Mouse (Mus musculus): Measurements from ENCODE around the gene Med25. TPM values are rescaled to one million over a fixed set of nuclear protein-coding genes. Genes with fewer than 3 reads are reported as not detected.

Med25 gene
- polyA plus RNA-seq, 1 experiment: 57.4 TPM

DNA sequence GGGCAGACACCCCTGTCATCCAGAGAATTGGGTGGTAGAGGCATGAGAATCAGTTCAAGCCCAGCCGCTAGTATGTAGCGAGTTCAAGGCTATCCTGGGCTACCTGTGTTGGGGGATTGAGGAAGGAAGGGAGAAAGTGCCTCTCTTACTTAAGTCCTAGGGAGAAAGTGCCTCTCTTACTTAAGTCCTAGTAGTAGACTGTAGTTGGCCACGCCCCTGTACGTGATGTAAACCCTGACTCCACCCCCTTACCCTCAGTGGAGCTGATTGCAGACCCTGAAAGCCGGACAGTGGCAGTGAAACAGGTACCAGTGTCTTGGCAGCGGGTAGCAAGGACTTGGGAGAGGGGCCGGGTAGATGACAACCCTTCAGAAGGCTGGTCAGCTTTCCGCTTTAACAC lies 34.6 kb downstream of the Med25 start:
- Histone ChIP-seq H3K4me2 (ENCODE audit: low read depth) (peak overlapping the region; percentile 84), H3K79me2 (ENCODE audit: control insufficient read depth, insufficient read depth) (peaks cover 5% of the 10 kb centered on the region), H3K4me3 (peak overlapping the region; percentile 64), H3ac (ENCODE audit: control insufficient read depth, insufficient read length) (peak overlapping the region; percentile 53), H3K36me3 (ENCODE audit: control insufficient read depth, insufficient read depth) (peaks cover 5% of the 10 kb centered on the region), H3K27me3 (ENCODE audit: control insufficient read depth, insufficient read depth, insufficient read length) (no peaks in the 10 kb centered on the region)
- no peak for TF ChIP-seq SRF (IDR thresholded peaks at IDR 0.05; ENCODE audit: control insufficient read depth, insufficient read length, low read depth)
- peak; percentile 28 for TF ChIP-seq POLR2A (IDR thresholded peaks at IDR 0.05; ENCODE audit: insufficient read length, low read depth)

GRCm38 (mm10) chr7:44857042-44857552 lies 35.4 kb downstream of the Med25 start, which contains the start of gene Pnkp:
Gene Pnkp (plus strand): TSS chr7:44857139.
- peak within 1 kb of the TSS; percentile 64 for H3K4me3 ChIP-seq
- H3K27me3 ChIP-seq (ENCODE audit: control insufficient read depth, insufficient read depth, insufficient read length): no peaks in the 10 kb centered on the region
- TF ChIP-seq POLR2A (IDR thresholded peaks at IDR 0.05; ENCODE audit: insufficient read length, low read depth) (peak; percentile 65), CEBPB (IDR thresholded peaks at IDR 0.05; ENCODE audit: insufficient read depth, poor library complexity, severe bottlenecking) (peak; percentile 44; the same call in 1 of the 2 replicates), SRF (IDR thresholded peaks at IDR 0.05; ENCODE audit: control insufficient read depth, insufficient read length, low read depth) (no peak), USF1 (IDR thresholded peaks at IDR 0.05; ENCODE audit: low read depth) (no peak), MYOG (IDR thresholded peaks at IDR 0.05; ENCODE audit: control insufficient read depth in 1 of 3, insufficient read depth in 1 of 3, insufficient read length in 2 of 3, low read depth in 2 of 3) (no peak), POLR2AphosphoS2 (IDR thresholded peaks at IDR 0.05; ENCODE audit: insufficient read length, low read depth) (peak; percentile 74), TCF3 (IDR thresholded peaks at IDR 0.05; ENCODE audit: insufficient read length, low read depth) (no peak)
- H3K4me2 ChIP-seq (ENCODE audit: low read depth): peak within 1 kb of the TSS; percentile 84
- H3ac ChIP-seq (ENCODE audit: control insufficient read depth, insufficient read length): peak within 1 kb of the TSS; percentile 53
- peaks cover 5% of the 10 kb centered on the region for H3K36me3 ChIP-seq (ENCODE audit: control insufficient read depth, insufficient read depth)
- H3K79me2 ChIP-seq (ENCODE audit: control insufficient read depth, insufficient read depth): peaks cover 8% of the 10 kb centered on the region

- H3K27me3 ChIP-seq (ENCODE audit: control insufficient read depth, insufficient read depth, insufficient read length): no peaks in the 10 kb centered on the region
- H3K36me3 ChIP-seq (ENCODE audit: control insufficient read depth, insufficient read depth): peaks cover 1% of the 10 kb centered on the region
- no peak overlapping the region for H3ac ChIP-seq (ENCODE audit: control insufficient read depth, insufficient read length)
- TF ChIP-seq CEBPB (IDR thresholded peaks at IDR 0.05; ENCODE audit: insufficient read depth, poor library complexity, severe bottlenecking) (0 out of 2 replicates have a peak, but pooled peaks have one; percentile 2), MAX (IDR thresholded peaks at IDR 0.05; ENCODE audit: low read depth) (no peak), SRF (IDR thresholded peaks at IDR 0.05; ENCODE audit: control insufficient read depth, insufficient read length, low read depth) (no peak), POLR2A (IDR thresholded peaks at IDR 0.05; ENCODE audit: insufficient read length, low read depth) (no peak), POLR2AphosphoS2 (IDR thresholded peaks at IDR 0.05; ENCODE audit: insufficient read length, low read depth) (peak; percentile 21)
- H3K79me2 ChIP-seq (ENCODE audit: control insufficient read depth, insufficient read depth): peaks cover 15% of the 10 kb centered on the region
- H3K4me3 ChIP-seq: peak overlapping the region; percentile 64
- H3K4me2 ChIP-seq (ENCODE audit: low read depth): peak overlapping the region; percentile 84
Observed at GRCm38 (mm10) chr7:44856265-44856916, 36.1 kb downstream of the Med25 start.

GRCm38 (mm10) chr7:44855036-44855435 lies 37.5 kb downstream of the Med25 start:
- Histone ChIP-seq H3K36me3 (ENCODE audit: control insufficient read depth, insufficient read depth) (no peaks in the 10 kb centered on the region), H3ac (ENCODE audit: control insufficient read depth, insufficient read length) (no peak overlapping the region), H3K79me2 (ENCODE audit: control insufficient read depth, insufficient read depth) (peaks cover 27% of the 10 kb centered on the region), H3K4me2 (ENCODE audit: low read depth) (peak overlapping the region; percentile 77), H3K27me3 (ENCODE audit: control insufficient read depth, insufficient read depth, insufficient read length) (no peaks in the 10 kb centered on the region), H3K4me3 (peak overlapping the region; percentile 30)
- TF ChIP-seq MAX (IDR thresholded peaks at IDR 0.05; ENCODE audit: low read depth) (no peak), TCF3 (IDR thresholded peaks at IDR 0.05; ENCODE audit: insufficient read length, low read depth) (no peak), POLR2A (IDR thresholded peaks at IDR 0.05; ENCODE audit: insufficient read length, low read depth) (no peak), USF1 (IDR thresholded peaks at IDR 0.05; ENCODE audit: low read depth) (no peak), CEBPB (IDR thresholded peaks at IDR 0.05; ENCODE audit: insufficient read depth, poor library complexity, severe bottlenecking) (no peak), REST (IDR thresholded peaks at IDR 0.05; ENCODE audit: insufficient read depth, insufficient read length) (no peak), SRF (IDR thresholded peaks at IDR 0.05; ENCODE audit: control insufficient read depth, insufficient read length, low read depth) (no peak), E2F4 (IDR thresholded peaks at IDR 0.05; ENCODE audit: insufficient read depth) (no peak), TCF12 (IDR thresholded peaks at IDR 0.05; ENCODE audit: insufficient read depth, poor library complexity, severe bottlenecking) (no peak), MYOG (IDR thresholded peaks at IDR 0.05; ENCODE audit: control insufficient read depth in 1 of 3, insufficient read depth in 1 of 3, insufficient read length in 2 of 3, low read depth in 2 of 3) (no peak), MYOD1 (IDR thresholded peaks at IDR 0.05; ENCODE audit: control insufficient read depth in 1 of 3, insufficient read length in 2 of 3, low read depth in 2 of 3) (no peak), POLR2AphosphoS2 (IDR thresholded peaks at IDR 0.05; ENCODE audit: insufficient read length, low read depth) (no peak)

DNA sequence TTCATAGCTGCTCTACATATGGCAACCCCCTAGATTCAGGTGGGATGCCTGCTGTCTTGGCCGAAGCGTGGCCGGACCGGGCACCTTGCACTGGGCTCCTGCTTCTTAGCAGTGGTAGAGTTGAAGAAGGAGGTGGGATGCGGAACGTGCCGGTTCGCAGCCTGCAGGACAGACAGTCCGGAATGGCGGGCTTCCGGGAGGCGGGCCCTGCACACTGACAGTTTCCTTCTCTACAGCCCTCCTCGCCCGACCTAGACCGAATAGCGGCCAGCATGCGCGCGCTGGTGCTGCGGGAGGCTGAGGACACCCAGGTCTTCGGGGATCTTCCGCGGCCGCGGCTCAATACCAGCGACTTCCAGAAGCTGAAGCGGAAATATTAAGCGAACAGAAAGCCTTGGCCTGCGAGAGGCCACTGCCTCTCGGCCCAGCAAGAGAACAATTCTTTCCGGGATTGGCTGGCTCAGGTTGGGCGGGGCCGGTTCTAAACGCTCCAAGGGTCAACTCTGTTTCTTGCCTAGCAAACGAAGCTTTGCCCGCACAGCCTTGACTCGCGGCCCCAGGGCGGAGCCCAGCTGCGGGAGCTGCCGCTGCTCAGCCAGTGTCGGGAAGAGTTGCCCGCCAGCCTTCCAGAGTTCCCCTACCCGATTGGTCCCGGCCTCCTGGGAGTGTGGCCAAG lies 38.0 kb downstream of the Med25 start:
- no peaks in the 10 kb centered on the region for H3K36me3 ChIP-seq (ENCODE audit: control insufficient read depth, insufficient read depth)
- H3K79me2 ChIP-seq (ENCODE audit: control insufficient read depth, insufficient read depth): peaks cover 26% of the 10 kb centered on the region
- peak overlapping the region; percentile 77 for H3K4me2 ChIP-seq (ENCODE audit: low read depth)
- H3ac ChIP-seq (ENCODE audit: control insufficient read depth, insufficient read length): peak overlapping the region; percentile 12
- TF ChIP-seq TCF12 (IDR thresholded peaks at IDR 0.05; ENCODE audit: insufficient read depth, poor library complexity, severe bottlenecking): no peak
- TF ChIP-seq POLR2A (IDR thresholded peaks at IDR 0.05; ENCODE audit: insufficient read length, low read depth): peak; percentile 56
- no peak for TF ChIP-seq CEBPB (IDR thresholded peaks at IDR 0.05; ENCODE audit: insufficient read depth, poor library complexity, severe bottlenecking)
- TF ChIP-seq POLR2AphosphoS2 (IDR thresholded peaks at IDR 0.05; ENCODE audit: insufficient read length, low read depth): peak; percentile 86
- peak overlapping the region; percentile 30 for H3K4me3 ChIP-seq
- no peaks in the 10 kb centered on the region for H3K27me3 ChIP-seq (ENCODE audit: control insufficient read depth, insufficient read depth, insufficient read length)
